Mouse (Mus musculus) olfactory bulb, adult 2 months (tissue): ENCODE measurements around the gene Slc2a8.

Experiments
- CTCF ChIP-seq: fragments of 200-500 bp; IDR thresholded peaks from 2 replicates; pipeline ENCODE4 v1.5.1; 2012; ENCODE audit warnings: low read depth, mild to moderate bottlenecking, low read length, moderate library complexity; ENCODE audit not compliant: insufficient read depth
- POLR2A ChIP-seq: fragments of 200-500 bp; IDR thresholded peaks from 2 replicates; pipeline ENCODE4 v1.6.1; 2012; ENCODE audit warnings: mild to moderate bottlenecking, low read depth, low read length, moderate library complexity; ENCODE audit not compliant: insufficient read depth

GRCm38 (mm10) chr2:32962875-32963220, 19.0 kb downstream of the Slc2a8 start:
- no peak for TF ChIP-seq CTCF
- no peak for TF ChIP-seq POLR2A
